Mouse (Mus musculus) right cerebral cortex, postnatal 4 days (tissue): ENCODE data around the gene Lingo2.
"Not testable (repeated sequence)": the region's sequence is repeated elsewhere in the genome, so short reads cannot be mapped to it uniquely, and the experiment has no call there.

Experiments
- DNase-seq: peaks from one replicate; pipeline ENCODE4 v3.0.0-alpha.2; 2022

Lingo2 gene

DNA sequence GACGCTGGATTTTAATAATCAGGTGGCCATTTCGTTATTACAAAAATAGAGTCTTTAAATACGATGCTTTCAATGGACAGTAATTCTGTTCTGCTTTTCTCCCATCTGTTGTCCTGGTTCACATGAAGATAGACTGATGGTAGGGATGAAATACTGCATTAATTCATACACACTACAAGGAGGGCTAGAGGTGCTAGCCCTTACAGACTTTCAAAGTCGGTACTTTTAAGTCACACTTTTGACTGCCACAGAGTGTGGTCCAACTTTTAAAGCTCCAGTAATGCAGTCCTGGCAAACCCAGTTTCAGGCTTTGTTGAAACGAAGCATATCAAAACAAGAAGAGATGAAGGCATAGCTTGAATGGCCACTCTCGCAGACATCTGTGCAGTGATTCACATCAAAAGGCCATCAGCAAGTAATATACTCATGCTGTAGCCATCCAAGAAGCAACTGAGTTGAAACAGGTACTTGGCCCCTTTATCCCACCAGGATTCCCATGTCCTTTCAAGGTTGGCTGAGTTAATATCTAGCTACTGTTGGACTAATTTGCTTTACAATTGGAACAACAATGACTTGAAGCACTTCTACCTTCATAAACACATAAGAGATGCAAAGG, 872.5 kb downstream of the Lingo2 start:
- DNase-seq = no peak

DNA sequence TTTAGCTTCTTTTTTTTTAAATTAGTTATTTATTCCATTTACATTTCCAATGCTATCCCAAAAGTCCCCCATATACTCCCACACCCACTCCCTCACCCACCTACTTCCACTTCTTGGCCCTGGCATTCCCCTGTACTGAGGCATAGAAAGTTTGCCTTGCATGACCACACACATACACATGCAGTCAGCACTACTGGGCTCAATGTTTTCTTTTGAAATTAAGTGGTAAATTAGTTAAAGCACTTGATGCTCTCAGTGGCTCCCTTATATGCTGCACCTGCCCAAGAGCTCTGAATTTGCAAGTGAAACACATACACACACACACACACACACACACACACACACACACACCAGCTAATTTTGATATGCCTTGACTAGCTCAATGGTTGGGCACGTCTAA, 886.8 kb downstream of the Lingo2 start:
- not testable (repeated sequence) for DNase-seq

DNA sequence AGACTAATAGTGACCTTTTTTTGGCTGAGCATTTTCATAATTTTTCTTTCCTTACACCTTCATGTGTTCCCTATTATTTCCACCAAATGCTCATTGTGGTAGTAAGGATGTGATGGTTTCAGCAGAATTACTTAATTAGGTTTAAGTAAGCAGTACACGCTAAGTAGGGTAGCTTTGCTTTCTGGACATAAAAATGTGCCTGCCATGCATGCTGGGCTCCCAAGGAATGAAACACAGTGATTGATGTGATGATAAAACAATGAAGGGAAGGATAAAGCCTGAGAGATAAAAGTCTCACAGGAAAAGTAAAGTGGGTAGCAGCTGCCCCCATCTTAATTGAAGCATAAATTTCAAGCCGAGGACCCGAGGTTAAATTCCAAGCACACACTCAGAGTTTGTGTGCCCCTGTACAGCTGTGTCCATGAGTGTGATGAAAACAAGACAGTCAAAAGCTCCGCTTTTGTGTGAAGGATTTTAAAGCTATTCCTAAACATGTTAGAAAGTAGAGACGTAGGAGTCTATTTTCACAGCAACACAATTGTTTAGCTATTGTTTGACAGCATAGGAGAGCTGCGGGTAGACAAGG, 898.7 kb downstream of the Lingo2 start:
- no peak for DNase-seq

DNA sequence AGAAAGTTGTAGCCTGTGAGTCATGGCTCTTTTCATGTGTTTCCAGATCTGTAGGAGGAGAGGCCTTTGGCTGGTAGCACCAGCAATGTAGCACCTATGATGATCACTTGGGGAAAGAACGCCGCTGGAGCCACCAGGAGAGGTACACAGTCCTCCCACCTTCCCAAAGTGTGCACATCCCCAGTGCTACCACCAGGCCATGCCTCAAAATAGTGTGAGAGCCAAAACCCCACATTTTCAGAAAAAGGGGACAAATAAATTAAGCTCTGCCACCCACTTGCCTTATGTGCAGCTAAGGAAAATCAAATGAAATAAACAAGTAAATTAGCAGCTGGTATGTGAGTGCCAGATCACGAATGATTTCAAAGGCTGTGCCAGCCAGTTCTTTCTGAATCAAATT, 911.2 kb downstream of the Lingo2 start:
- no peak for DNase-seq

DNA sequence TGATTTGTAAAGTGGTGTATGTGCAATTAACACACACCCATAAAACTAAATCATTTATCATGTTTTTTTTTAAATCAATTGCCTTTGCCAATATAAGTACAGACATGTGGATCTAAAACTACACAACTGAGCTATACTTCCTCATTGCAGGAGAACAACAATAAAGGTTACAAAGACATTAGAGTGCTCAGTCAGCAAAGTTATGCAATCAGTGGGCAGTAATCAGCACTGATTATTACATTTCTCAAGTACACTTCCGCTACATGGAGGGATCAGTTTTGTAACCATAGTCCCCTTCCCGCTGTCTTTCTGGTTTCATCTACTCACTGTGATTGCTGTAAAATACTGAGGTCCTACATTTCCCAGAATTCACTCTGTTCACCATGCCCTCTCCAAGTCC, 912.8 kb downstream of the Lingo2 start:
- no peak for DNase-seq

DNA sequence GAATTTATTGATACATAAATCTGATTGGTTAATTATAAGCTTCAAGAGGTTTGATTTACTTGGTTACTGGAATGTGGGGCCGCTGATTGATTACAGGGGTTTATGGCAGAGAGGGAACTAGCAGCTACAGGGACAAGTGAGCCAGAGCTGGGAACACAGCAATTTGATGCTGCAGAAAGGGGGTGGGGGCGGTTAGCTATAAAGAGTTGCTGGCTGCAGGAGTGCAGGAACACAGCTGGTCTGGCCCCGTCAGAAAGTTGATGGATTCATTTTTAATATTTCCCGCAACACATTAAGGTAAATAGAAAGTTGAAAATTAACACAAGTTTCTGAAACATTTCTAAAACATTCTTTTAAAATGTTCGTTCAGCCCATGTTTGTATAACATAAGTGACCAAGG, 919.5 kb downstream of the Lingo2 start:
- DNase-seq = no peak

DNA sequence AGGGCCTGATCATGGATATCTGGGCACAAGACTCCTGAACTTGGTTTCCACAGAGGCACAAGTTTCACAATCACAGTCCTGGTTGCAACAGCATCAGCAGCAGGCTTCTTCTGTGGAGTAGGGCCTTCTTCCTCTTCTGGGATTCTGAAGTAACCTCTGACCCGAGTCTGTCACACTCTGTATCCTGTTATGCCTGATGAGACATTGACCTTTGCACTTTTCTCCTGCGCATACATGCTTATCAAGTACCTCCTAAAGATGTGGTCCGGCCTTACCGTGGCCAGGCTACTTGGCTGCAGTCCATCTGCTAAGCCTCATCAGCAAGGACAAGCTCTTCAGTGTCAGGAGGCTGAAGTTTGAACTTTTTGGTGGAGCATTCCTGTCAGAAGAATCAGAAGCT, 937.4 kb downstream of the Lingo2 start:
- DNase-seq = no peak

DNA sequence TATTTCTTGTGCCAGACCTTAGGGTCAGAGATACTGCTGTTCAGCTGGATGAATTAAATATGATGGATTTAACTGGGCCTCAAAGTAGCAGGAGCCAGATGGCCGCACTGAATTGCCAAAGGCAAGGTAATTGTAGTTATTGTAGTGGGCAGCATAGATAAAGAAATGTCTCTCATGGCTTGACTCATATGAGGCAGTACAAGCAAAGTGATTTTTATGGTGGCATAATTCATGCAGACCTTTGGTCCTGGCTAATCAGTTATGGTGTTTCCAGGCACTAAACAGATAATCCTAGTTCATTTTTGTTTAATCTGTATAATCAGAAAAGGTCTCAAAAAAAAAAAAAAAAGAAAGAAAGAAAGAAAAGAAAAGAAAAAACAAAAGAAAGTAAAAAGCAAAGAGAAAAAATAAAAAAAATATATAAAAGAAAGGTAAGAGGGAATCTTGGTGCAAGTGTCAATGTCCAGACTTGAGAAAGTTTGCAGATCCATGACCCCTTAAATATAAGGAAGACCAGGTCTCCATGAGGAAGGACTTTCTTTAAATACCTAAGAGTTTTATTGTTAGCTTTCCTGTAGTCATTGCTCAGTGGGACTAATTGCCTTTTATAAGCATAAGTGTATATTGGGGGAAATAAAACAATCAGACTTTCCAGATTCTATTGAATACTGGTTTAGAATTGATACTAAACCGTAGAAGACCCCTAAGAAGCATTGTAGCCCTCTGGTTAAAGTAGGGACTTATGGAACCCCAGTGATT, 959.4 kb downstream of the Lingo2 start:
- DNase-seq = no peak

DNA sequence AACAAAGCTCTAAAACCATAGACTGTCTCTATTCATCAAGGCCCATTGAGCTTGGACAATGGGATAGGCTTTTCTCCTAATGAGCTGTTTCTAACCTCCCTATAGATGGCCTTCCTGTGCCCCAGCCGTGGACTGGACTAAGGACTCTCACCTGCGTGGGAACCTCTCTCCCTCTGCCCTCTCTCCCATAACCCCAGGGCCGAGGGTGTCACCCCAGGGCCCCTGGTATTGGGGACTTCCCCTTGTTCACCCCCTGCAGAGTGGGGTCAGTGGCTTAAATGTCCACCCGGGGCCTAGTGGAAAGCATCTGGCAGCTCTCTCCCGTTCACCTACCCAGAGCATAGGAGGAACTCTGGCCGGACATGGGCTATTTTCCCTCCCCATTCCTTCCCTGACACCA, 965.5 kb downstream of the Lingo2 start:
- DNase-seq = no peak

DNA sequence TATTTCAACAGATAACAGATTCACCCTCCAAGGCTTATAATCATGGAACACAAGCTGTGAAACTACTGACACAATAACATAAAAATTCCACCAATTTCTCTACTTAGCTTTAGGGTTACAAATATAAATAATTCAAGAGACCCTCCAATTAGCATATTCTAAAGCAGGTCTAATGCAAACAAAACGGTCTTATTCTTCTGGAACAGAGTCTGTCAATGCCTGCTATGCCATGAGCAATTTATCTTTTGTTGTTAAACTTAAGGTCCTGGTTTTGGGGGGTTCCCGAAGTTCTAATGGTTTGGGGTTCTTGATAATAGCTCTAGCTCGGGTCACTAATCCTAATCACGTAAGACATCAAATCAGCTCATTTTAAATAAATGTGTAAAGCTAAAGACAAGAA, 988.0 kb downstream of the Lingo2 start:
- no peak for DNase-seq

DNA sequence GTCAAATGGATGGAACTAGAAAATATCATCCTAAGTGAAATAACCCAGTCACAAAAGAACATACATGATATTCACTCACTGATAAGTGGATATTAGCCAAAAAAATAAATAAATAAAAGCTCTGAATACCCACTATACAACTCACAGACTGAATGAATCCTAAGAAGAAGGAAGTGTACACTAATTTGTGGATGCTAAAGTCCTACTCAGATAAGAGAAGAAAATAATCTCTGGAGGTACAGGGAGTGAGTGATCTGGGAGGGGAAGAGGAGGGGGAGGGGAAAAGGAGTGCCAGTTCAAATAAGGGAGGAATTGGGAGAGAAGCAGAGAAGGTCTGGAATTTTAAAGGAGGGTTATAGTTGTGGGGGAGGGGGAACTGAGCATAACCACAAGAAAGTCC, 999.7 kb downstream of the Lingo2 start:
- no peak for DNase-seq

DNA sequence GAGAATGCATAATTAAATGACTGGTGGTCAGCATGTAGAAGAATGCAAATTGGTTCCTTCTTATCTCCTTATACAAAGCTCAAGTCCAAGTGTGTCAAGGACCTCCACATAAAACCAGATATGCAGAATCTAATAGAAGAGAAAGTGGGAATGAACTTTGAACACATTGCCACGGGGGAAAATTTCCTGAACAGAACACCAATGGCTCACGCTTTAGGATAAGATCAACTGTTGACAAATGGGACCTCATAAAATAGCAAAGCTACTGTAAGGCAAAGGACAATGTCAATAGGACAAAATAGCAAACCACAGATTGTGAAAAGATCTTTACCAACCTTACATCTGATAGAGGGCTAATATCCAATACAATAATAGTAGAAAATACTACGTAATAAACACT, 1000.3 kb downstream of the Lingo2 start:
- DNase-seq = no peak

DNA sequence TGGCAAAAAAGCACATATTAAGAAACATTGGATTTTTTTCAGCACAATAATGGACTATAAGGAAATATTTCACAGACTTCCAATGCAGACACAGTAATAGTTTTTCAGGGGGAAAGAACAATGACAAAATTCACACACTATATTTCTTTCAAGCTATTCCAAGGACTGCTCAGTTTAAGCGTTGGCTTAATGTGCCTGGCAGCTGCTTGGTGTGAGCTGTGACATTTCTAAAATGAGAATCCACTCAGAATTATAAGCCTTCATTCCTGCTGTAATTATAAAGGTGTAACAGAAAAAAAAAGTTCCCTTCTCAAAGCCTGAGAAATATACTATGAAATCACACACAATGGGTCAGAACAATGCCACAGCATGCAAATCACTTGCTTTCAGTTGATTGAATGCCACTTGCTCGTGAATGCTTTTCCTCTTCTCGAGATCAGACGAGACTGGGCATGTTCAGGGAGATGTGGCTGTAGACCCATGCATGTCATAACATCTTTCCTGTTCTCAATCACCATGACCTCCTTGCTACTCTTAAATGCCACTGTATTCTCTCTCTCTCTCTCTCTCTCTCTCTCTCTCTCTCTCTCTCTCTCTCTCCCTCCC, 1017.4 kb downstream of the Lingo2 start:
- no peak for DNase-seq

- no peak for DNase-seq
Observed at GRCm38 (mm10) chr4:35927722-35928121, 1023.8 kb downstream of the Lingo2 start.

GRCm38 (mm10) chr4:35917453-35917852, 1034.1 kb downstream of the Lingo2 start:
- DNase-seq = no peak

- DNase-seq = no peak
Observed at GRCm38 (mm10) chr4:35897769-35898564, 1053.6 kb downstream of the Lingo2 start.

- DNase-seq = no peak
Observed at GRCm38 (mm10) chr4:35885591-35886542, 1065.7 kb downstream of the Lingo2 start.

DNA sequence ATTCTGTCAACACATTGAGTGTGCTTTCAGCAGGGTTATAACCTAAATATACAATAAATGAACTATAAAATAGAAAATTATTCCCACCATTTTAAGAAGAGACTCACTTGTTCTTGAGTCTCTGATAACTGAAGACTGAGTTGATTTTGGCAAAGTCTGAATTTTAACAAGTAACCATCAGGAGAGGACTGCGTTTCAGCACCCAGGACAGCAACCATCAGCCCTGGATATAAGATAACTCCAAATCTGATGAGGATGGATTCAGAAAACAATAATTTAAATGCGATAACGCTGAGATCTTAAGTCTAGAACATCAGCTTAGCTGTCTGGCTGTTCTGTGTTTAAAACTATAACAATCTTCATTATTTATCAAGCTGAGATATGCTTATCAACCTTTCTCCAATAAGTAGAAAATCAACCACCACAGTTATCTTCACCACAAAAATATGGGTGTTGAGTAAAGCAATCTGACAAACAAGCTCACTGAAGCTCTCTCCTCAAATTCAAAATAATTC, 1066.5 kb downstream of the Lingo2 start:
- DNase-seq = no peak

GRCm38 (mm10) chr4:35846518-35846917, 1105.0 kb downstream of the Lingo2 start:
- DNase-seq = no peak

DNA sequence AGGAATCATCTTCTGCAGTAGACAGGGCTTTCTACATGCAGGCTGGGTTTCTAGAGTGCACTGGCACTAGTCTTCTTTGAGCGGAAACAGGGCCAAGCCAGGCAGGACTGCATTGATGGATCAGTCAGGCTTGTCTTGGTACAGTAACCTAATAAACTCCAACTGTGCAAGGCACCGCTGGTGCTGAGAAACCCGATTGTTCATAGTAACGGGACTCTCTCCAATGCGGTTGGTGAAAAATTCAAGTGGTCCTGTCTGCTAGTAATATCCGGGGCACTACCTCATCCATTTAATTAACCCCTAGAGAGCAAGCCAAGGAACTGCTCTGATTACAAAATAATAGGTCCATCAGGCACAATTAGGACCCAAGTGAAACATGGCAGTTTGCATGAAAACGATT, 1106.4 kb downstream of the Lingo2 start:
- peak; percentile 29 for DNase-seq

DNA sequence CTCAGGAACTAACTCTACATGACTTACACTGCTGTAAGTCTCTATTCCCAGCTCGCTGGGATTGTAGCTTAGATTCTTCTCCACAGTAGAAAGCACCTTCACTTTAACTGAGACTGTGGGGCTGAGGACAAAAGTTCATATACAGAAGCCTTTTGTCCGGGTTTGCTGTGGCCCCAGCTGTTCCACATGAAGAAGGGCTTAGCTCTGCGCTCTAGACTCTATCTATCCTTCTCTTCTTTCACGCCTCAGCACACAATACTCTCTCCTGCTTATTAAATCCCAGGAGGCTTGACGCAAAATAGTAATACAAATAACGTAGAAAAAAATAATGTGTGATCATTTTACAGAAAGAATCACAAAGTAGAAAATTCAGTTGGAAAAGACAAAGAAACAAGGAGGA, 1107.0 kb downstream of the Lingo2 start:
- no peak for DNase-seq
